Mouse (Mus musculus) thymus, adult 2 months (tissue): Measurements from ENCODE around the gene Plppr3. TPM values are rescaled to one million over a fixed set of nuclear protein-coding genes. Genes with fewer than 3 reads are reported as not detected.

Experiments
- DNase-seq: peaks from one replicate; pipeline ENCODE4 v3.0.0; 2021
- H3K27ac ChIP-seq: fragments of 200-500 bp; 2 replicates; pipeline ENCODE4 v1.5.1; 2012; ENCODE audit warnings: low read length, control low read depth; ENCODE audit not compliant: control insufficient read depth, insufficient read depth
- H3K27me3 ChIP-seq: fragments of 200-500 bp; 2 replicates; pipeline ENCODE4 v1.6.1; 2012; ENCODE audit warnings: mild to moderate bottlenecking, low read length, moderate library complexity, mixed read lengths; ENCODE audit not compliant: control insufficient read depth, insufficient read depth
- H3K36me3 ChIP-seq: fragments of 200-500 bp; 2 replicates; pipeline ENCODE4 v1.6.1; 2012; ENCODE audit warnings: mild to moderate bottlenecking, low read length, moderate library complexity; ENCODE audit not compliant: control insufficient read depth, insufficient read depth
- H3K4me1 ChIP-seq: fragments of 200-500 bp; replicated peaks from 2 replicates; pipeline ENCODE4 v1.6.1; 2012; ENCODE audit warnings: low read length; ENCODE audit not compliant: control insufficient read depth, insufficient read depth
- H3K4me3 ChIP-seq: fragments of 200-500 bp; 2 replicates; pipeline ENCODE4 v1.5.1; 2012; ENCODE audit warnings: mild to moderate bottlenecking, low read length, control low read depth, moderate library complexity; ENCODE audit not compliant: control insufficient read depth, insufficient read depth
- CTCF ChIP-seq: fragments of 200-500 bp; IDR thresholded peaks from 2 replicates; pipeline ENCODE4 v1.5.1; 2012; ENCODE audit warnings: mild to moderate bottlenecking, control low read depth, low read length, moderate library complexity, borderline replicate concordance; ENCODE audit not compliant: control insufficient read depth, poor library complexity, insufficient read depth; ENCODE audit errors: extremely low read depth
- POLR2A ChIP-seq: fragments of 200-500 bp; IDR thresholded peaks from 2 replicates; pipeline ENCODE4 v1.6.1; 2012; ENCODE audit warnings: mild to moderate bottlenecking, low read length, control low read depth, moderate library complexity; ENCODE audit not compliant: control insufficient read depth, poor library complexity, insufficient read depth; ENCODE audit errors: extremely low read depth
- WGBS: fragments of 180-500 bp; shearing (Covaris S2); methylation state at CpG from one replicate; pipeline ENCODE4 v1.1.7; 2018; 5-methylcytosine and 5-hydroxymethylcytosine counted together
- polyA plus RNA-seq: library from polyadenylated mRNA; depleted of rRNA; stranded (reverse); fragments of >200 nt; gene quantifications from 2 replicates; pipeline ENCODE4 v1.2.3, GENCODE M21; 2012

The Plppr3 gene
- polyA plus RNA-seq, 1 experiment = 1.9 TPM

DNA sequence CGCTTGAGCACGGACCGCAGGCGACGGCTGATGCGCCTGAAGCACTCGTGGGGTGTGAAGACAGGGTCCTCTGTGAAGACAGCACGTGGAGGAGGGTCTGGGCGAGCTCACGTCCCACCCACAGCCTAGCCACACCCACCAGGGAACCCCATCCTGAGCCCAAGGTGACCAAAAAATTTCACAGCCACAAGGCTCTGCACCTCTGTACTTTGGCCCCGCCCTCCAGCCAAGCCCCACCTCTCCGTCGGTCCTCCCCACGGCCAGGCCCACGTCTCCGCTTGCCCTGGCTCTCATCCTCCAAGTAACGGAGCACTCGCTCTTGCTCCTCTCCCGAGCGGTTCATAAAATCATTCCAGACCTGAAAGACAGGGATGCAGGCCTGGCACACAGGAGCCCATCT is 38.0 kb upstream of the Plppr3 start:
- Histone ChIP-seq H3K27ac (no peak overlapping the region), H3K4me1 (peaks cover 35% of the 10 kb centered on the region), H3K4me3 (no peak overlapping the region), H3K27me3 (no peaks in the 10 kb centered on the region), H3K36me3 (no peaks in the 10 kb centered on the region)
- no peak for TF ChIP-seq CTCF
- TF ChIP-seq POLR2A = no peak
- 96% methylated on average over 20 of the region's 20 CpGs for WGBS
- DNase-seq = no peak

DNA sequence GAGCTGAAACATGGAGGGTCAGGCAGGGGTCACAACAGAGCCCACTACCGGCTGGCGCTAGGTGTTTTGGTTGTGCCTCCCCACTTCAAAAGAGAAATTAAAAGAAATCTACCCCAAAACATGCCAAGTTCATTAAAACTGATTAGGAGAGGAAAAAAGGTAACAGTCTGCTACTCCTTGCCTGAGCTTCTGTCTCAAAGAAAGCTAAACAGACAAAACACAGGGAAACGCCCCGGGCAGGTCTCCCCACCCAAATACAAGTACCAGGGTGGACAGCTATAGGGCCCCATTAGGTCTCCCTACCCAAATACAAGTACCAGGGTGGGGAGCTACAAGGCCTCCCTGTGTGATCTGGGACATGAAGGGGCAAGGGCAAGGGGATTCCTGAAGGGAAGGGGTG is 36.1 kb upstream of the Plppr3 start, which contains the start of gene Gm26602:
Gene Gm26602 (plus strand): TSS at position 301 of the 400 bp plus-strand sequence.
- DNase-seq = no peak
- Histone ChIP-seq H3K4me1 (peaks cover 23% of the 10 kb centered on the region), H3K27me3 (no peaks in the 10 kb centered on the region), H3K4me3 (no peak within 1 kb of the TSS), H3K36me3 (no peaks in the 10 kb centered on the region), H3K27ac (no peak within 1 kb of the TSS; the same call in 1 of the 2 replicates)
- no peak for TF ChIP-seq CTCF
- TF ChIP-seq POLR2A = no peak
- WGBS = over 99% methylated on average over 4 of the region's 4 CpGs

DNA sequence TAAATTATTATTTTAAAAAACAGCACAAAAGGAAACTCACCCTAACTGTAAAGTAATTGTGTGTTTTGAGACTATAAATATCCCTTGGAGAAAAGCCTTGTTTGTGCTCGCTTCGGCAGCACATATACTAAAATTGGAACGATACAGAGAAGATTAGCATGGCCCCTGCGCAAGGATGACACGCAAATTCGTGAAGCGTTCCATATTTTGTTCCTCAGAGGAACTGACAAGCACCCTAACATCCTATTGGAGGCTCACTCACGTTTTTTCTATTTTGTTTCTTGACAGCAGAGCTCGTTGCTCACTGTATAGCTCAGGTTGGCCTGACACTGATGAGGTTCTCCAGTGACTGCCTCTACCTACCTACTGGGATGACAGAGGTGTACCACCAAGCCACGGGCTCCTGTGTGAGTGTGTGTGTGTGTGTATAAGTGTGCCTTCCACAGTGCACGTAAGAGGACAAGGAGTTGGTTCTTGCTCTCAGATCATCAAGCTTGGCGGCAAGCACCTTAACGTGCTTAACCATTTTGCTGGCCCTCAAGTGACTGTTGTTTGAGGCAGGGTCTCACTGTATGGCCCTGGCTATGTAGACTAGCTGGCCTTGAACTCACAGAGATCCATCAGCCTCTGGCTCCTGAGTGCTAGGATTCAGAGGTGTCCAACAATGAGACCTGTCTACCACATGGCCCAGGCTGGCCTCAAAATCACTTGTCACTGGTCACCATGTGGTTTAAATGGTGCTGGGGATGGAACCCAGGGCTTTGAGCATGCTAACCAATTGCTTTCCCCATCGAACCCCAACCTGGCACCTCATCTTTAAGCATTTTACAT is 34.9 kb upstream of the Plppr3 start:
- Histone ChIP-seq H3K36me3 (no peaks in the 10 kb centered on the region), H3K27me3 (no peaks in the 10 kb centered on the region), H3K27ac (peak overlapping the region; percentile 32), H3K4me3 (no peak overlapping the region), H3K4me1 (peaks cover 11% of the 10 kb centered on the region)
- peak; percentile 31 for DNase-seq
- WGBS = 24% methylated on average over 14 of the region's 14 CpGs
- TF ChIP-seq CTCF (no peak), POLR2A (no peak)

DNA sequence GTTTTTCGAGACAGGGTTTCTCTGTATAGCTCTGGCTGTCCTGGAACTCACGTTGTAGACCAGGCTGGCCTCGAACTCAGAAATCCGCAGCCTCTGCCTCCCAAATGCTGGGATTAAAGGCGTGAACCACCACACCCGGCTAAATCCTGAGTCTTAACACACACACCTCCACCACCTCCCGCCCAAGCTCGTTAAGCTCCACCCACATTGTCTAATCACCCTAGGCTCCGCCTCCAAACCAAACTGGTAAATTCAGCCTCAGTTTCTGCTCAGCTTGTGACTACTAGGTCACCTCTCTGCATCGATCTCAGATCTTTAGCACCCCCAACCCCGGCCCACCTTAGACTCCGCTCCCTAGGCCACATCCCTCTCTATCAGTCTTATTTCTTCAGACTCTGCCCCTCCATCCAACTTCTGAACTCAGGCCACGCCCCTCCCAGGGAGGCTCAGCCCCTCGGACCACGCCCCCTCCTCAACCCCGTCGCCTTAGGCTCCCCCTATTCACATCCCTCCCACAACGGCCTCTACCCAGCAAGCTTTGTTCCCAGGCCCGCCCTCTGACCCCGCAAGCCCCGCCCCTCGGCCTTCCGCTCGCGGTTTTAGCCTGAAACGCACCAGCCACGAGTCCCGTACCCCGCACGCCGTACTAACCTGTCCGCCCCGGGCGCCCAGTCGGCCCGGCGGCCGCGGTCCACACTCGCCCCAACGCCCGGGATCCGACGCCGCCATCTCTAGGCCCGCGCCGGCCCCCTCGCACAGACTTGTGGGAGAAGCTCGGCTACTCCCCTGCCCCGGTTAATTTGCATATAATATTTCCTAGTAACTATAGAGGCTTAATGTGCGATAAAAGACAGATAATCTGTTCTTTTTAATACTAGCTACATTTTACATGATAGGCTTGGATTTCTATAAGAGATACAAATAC is 34.0 kb upstream of the Plppr3 start, which contains the start of gene Med16:
Gene Med16 (minus strand): TSS at position 757 of the 925 bp plus-strand sequence.
- Histone ChIP-seq H3K4me1 (peaks cover 10% of the 10 kb centered on the region), H3K27ac (peak within 1 kb of the TSS; percentile 54)
- WGBS = under 1% methylated on average over 52 of the region's 52 CpGs

DNA sequence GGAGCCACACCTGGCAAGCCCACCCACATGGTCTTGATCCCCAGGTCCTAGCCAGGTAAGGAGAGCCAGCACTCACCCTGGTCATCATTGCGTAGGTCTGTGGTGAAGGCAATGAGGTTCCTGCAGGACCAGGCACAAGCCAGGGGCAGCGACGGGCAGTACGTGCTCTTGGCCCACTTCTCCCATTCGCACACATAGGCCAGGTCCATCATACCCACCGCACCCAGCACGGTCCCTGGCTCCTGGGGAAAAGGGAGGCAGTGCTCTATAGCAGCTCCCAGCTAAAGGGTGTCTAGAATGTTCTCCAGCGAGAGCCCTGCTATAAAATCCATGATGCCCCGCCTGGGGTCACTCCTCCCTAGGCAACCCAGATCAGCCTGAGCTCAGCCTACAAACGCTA is 33.0 kb upstream of the Plppr3 start:
- Histone ChIP-seq H3K4me1 (peaks cover 10% of the 10 kb centered on the region), H3K36me3 (no peaks in the 10 kb centered on the region)

More for the DNA sequence above, 34.0 kb upstream of the Plppr3 start, which contains the start of gene Med16:
- Histone ChIP-seq H3K4me3 (peak within 1 kb of the TSS; percentile 75), H3K36me3 (no peaks in the 10 kb centered on the region), H3K27me3 (no peaks in the 10 kb centered on the region)
- DNase-seq = peak; percentile 99
- TF ChIP-seq POLR2A (peak; percentile 50; the same call in 1 of the 2 replicates), CTCF (no peak)

DNA sequence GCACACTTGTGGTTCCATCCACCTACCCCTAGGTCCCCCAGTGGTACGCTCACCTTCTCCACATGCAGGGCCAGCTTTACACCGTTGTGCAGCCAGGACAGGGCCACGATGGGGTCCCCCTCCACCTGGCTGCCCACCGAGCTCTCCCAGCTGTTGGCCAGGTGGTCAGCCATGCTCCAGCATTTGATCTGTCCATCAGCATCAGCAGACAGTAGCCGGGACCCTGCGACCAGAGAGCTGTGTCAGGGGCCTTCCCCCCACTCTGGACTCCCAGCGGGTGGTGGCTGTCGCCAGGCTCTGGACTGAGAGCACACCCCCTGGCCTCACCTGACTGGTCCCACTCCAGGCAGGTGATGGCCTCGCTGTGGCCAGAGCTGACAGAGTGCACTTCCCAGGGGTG is 32.3 kb upstream of the Plppr3 start:
- WGBS = 95% methylated on average over 9 of the region's 9 CpGs
- Histone ChIP-seq H3K36me3 (no peaks in the 10 kb centered on the region), H3K27me3 (no peaks in the 10 kb centered on the region), H3K27ac (no peak overlapping the region), H3K4me3 (no peak overlapping the region), H3K4me1 (peaks cover 10% of the 10 kb centered on the region)
- no peak for DNase-seq
- no peak for TF ChIP-seq CTCF
- TF ChIP-seq POLR2A = no peak

More for the DNA sequence above, 33.0 kb upstream of the Plppr3 start:
- TF ChIP-seq CTCF = no peak
- TF ChIP-seq POLR2A = no peak
- no peak for DNase-seq
- no peak overlapping the region for H3K27ac ChIP-seq
- 98% methylated on average over 10 of the region's 10 CpGs for WGBS
- no peak overlapping the region for H3K4me3 ChIP-seq
- H3K27me3 ChIP-seq = no peaks in the 10 kb centered on the region
